Mouse (Mus musculus): ENCODE data around the gene Disc1. TPM values are rescaled to one million over a fixed set of nuclear protein-coding genes. Genes with fewer than 3 reads are reported as not detected.

Disc1 gene
- polyA plus RNA-seq, 1 experiment: 1.2 TPM

GRCm38 (mm10) chr8:125174851-125175250, 120.9 kb downstream of the Disc1 start:
- 55% methylated on average over 4 of the region's 4 CpGs for WGBS
- no peaks in the 10 kb centered on the region for H3K4me1 ChIP-seq (ENCODE audit: control insufficient read depth, insufficient read depth, low read length)
- no peak for TF ChIP-seq POLR2A (IDR thresholded peaks at IDR 0.05; ENCODE audit: borderline replicate concordance, insufficient read depth, low read length)
- no peak for TF ChIP-seq CTCF (IDR thresholded peaks at IDR 0.05; ENCODE audit: borderline replicate concordance, insufficient read depth, low read depth, low read length)
- H3K27ac ChIP-seq (ENCODE audit: insufficient read depth, low read length): no peak overlapping the region
- H3K27me3 ChIP-seq (ENCODE audit: control insufficient read depth, insufficient read depth, low read length): no peaks in the 10 kb centered on the region
- no peak overlapping the region for H3K4me3 ChIP-seq (replicated peaks; ENCODE audit: insufficient read depth, low read depth, low read length)
- no peak for DNase-seq

GRCm38 (mm10) chr8:125175661-125176060, 121.7 kb downstream of the Disc1 start:
- Histone ChIP-seq H3K4me3 (replicated peaks; ENCODE audit: insufficient read depth, low read depth, low read length) (no peak overlapping the region), H3K27me3 (ENCODE audit: control insufficient read depth, insufficient read depth, low read length) (no peaks in the 10 kb centered on the region), H3K27ac (ENCODE audit: insufficient read depth, low read length) (no peak overlapping the region), H3K4me1 (ENCODE audit: control insufficient read depth, insufficient read depth, low read length) (no peaks in the 10 kb centered on the region)
- 90% methylated on average over 4 of the region's 4 CpGs for WGBS
- TF ChIP-seq POLR2A (IDR thresholded peaks at IDR 0.05; ENCODE audit: borderline replicate concordance, insufficient read depth, low read length): no peak
- no peak for TF ChIP-seq CTCF (IDR thresholded peaks at IDR 0.05; ENCODE audit: borderline replicate concordance, insufficient read depth, low read depth, low read length)
- no peak for DNase-seq

- no peaks in the 10 kb centered on the region for H3K4me1 ChIP-seq (ENCODE audit: control insufficient read depth, insufficient read depth, low read length)
- H3K27me3 ChIP-seq (ENCODE audit: control insufficient read depth, insufficient read depth, low read length): no peaks in the 10 kb centered on the region
- TF ChIP-seq POLR2A (IDR thresholded peaks at IDR 0.05; ENCODE audit: borderline replicate concordance, insufficient read depth, low read length) (no peak), CTCF (IDR thresholded peaks at IDR 0.05; ENCODE audit: borderline replicate concordance, insufficient read depth, low read depth, low read length) (no peak)
- WGBS: 83% methylated on average over 6 of the region's 6 CpGs
- DNase-seq: no peak
- H3K4me3 ChIP-seq (replicated peaks; ENCODE audit: insufficient read depth, low read depth, low read length): no peak overlapping the region
- H3K27ac ChIP-seq (ENCODE audit: insufficient read depth, low read length): no peak overlapping the region
Observed at GRCm38 (mm10) chr8:125177091-125177490, 123.1 kb downstream of the Disc1 start.

- WGBS: 74% methylated on average over 8 of the region's 8 CpGs
- Histone ChIP-seq H3K4me3 (replicated peaks; ENCODE audit: insufficient read depth, low read depth, low read length) (no peak overlapping the region), H3K27ac (ENCODE audit: insufficient read depth, low read length) (no peak overlapping the region), H3K4me1 (ENCODE audit: control insufficient read depth, insufficient read depth, low read length) (no peaks in the 10 kb centered on the region), H3K27me3 (ENCODE audit: control insufficient read depth, insufficient read depth, low read length) (no peaks in the 10 kb centered on the region)
- no peak for TF ChIP-seq CTCF (IDR thresholded peaks at IDR 0.05; ENCODE audit: borderline replicate concordance, insufficient read depth, low read depth, low read length)
- DNase-seq: no peak
Observed at GRCm38 (mm10) chr8:125177958-125178357, 124.0 kb downstream of the Disc1 start.

GRCm38 (mm10) chr8:125183548-125184451, 129.8 kb downstream of the Disc1 start:
- Histone ChIP-seq H3K27ac (ENCODE audit: insufficient read depth, low read length) (no peak overlapping the region), H3K4me3 (replicated peaks; ENCODE audit: insufficient read depth, low read depth, low read length) (no peak overlapping the region), H3K4me1 (ENCODE audit: control insufficient read depth, insufficient read depth, low read length) (0 out of 2 replicates have a peak, but pooled peaks cover 3% of the 10 kb centered on the region), H3K27me3 (ENCODE audit: control insufficient read depth, insufficient read depth, low read length) (no peaks in the 10 kb centered on the region)
- 22% methylated on average over 17 of the region's 17 CpGs for WGBS
- no peak for TF ChIP-seq POLR2A (IDR thresholded peaks at IDR 0.05; ENCODE audit: borderline replicate concordance, insufficient read depth, low read length)
- peak; percentile 93 for TF ChIP-seq CTCF (IDR thresholded peaks at IDR 0.05; ENCODE audit: borderline replicate concordance, insufficient read depth, low read depth, low read length)
- DNase-seq: peak; percentile 76 to 85

- H3K4me1 ChIP-seq (ENCODE audit: control insufficient read depth, insufficient read depth, low read length): 0 out of 2 replicates have a peak, but pooled peaks cover 3% of the 10 kb centered on the region
- no peak overlapping the region for H3K27ac ChIP-seq (ENCODE audit: insufficient read depth, low read length)
- H3K4me3 ChIP-seq (replicated peaks; ENCODE audit: insufficient read depth, low read depth, low read length): no peak overlapping the region
- no peak for DNase-seq
- H3K27me3 ChIP-seq (ENCODE audit: control insufficient read depth, insufficient read depth, low read length): no peaks in the 10 kb centered on the region
- WGBS: 52% methylated on average over 9 of the region's 9 CpGs
- TF ChIP-seq CTCF (IDR thresholded peaks at IDR 0.05; ENCODE audit: borderline replicate concordance, insufficient read depth, low read depth, low read length) (no peak), POLR2A (IDR thresholded peaks at IDR 0.05; ENCODE audit: borderline replicate concordance, insufficient read depth, low read length) (no peak)
Observed at GRCm38 (mm10) chr8:125184452-125184817, 130.4 kb downstream of the Disc1 start.

GRCm38 (mm10) chr8:125184881-125185280, 130.9 kb downstream of the Disc1 start:
- no peak for TF ChIP-seq CTCF (IDR thresholded peaks at IDR 0.05; ENCODE audit: borderline replicate concordance, insufficient read depth, low read depth, low read length)
- 0 out of 2 replicates have a peak, but pooled peaks cover 3% of the 10 kb centered on the region for H3K4me1 ChIP-seq (ENCODE audit: control insufficient read depth, insufficient read depth, low read length)
- 73% methylated on average over 1 of the region's 1 CpGs for WGBS
- DNase-seq: no peak
- H3K4me3 ChIP-seq (replicated peaks; ENCODE audit: insufficient read depth, low read depth, low read length): no peak overlapping the region
- H3K27ac ChIP-seq (ENCODE audit: insufficient read depth, low read length): no peak overlapping the region
- no peaks in the 10 kb centered on the region for H3K27me3 ChIP-seq (ENCODE audit: control insufficient read depth, insufficient read depth, low read length)

- no peak for DNase-seq
- no peak for TF ChIP-seq CTCF (IDR thresholded peaks at IDR 0.05; ENCODE audit: borderline replicate concordance, insufficient read depth, low read depth, low read length)
- TF ChIP-seq POLR2A (IDR thresholded peaks at IDR 0.05; ENCODE audit: borderline replicate concordance, insufficient read depth, low read length): no peak
- H3K4me3 ChIP-seq (replicated peaks; ENCODE audit: insufficient read depth, low read depth, low read length): no peak overlapping the region
- H3K27me3 ChIP-seq (ENCODE audit: control insufficient read depth, insufficient read depth, low read length): no peaks in the 10 kb centered on the region
- H3K4me1 ChIP-seq (ENCODE audit: control insufficient read depth, insufficient read depth, low read length): 0 out of 2 replicates have a peak, but pooled peaks cover 3% of the 10 kb centered on the region
- no peak overlapping the region for H3K27ac ChIP-seq (ENCODE audit: insufficient read depth, low read length)
- 54% methylated on average over 10 of the region's 10 CpGs for WGBS
Observed at GRCm38 (mm10) chr8:125187044-125187443, 133.0 kb downstream of the Disc1 start.
